Mouse (Mus musculus): ENCODE data around the gene Papola.

DNA sequence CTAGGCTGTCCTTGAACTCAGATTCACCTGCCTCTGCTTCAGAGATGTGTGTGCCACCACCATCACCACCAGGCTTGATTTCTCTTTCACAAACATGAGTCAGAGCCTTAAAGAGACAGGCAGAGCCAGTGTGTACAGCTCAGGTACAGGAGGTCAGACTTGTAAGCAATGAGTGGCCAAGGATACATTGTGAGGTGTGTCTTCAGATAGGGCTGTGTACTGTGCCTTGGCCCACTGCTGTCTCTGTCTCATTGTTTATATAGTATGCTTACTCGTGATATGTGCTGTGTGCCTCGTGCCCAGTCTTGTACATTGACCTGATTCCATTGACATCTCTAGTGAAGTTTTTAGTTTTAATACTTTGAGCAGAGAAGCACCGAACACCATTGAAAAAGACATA lies 21.3 kb downstream of the Papola start:
- no peak for TF ChIP-seq POLR2A (IDR thresholded peaks at IDR 0.05; ENCODE audit: insufficient read length, low read depth)
- TF ChIP-seq TCF3 (IDR thresholded peaks at IDR 0.05; ENCODE audit: insufficient read length, low read depth): no peak
- no peak for TF ChIP-seq REST (IDR thresholded peaks at IDR 0.05; ENCODE audit: insufficient read depth, insufficient read length)
